Mouse (Mus musculus) duodenum, adult 2 months (tissue): ENCODE results near the gene Gm49486. TPM values are rescaled to one million over a fixed set of nuclear protein-coding genes. Genes with fewer than 3 reads are reported as not detected.

ENCODE experiments used
- polyA plus RNA-seq: library from polyadenylated mRNA; depleted of rRNA; stranded (reverse); fragments of >200 nt; gene quantifications from 2 replicates; pipeline ENCODE4 v1.2.3, GENCODE M21; 2012; ENCODE audit warnings: low replicate concordance; rRNA removed

The Gm49486 gene
- polyA plus RNA-seq: 0.09 TPM in 1 of 2 replicates, not detected in the other

DNA sequence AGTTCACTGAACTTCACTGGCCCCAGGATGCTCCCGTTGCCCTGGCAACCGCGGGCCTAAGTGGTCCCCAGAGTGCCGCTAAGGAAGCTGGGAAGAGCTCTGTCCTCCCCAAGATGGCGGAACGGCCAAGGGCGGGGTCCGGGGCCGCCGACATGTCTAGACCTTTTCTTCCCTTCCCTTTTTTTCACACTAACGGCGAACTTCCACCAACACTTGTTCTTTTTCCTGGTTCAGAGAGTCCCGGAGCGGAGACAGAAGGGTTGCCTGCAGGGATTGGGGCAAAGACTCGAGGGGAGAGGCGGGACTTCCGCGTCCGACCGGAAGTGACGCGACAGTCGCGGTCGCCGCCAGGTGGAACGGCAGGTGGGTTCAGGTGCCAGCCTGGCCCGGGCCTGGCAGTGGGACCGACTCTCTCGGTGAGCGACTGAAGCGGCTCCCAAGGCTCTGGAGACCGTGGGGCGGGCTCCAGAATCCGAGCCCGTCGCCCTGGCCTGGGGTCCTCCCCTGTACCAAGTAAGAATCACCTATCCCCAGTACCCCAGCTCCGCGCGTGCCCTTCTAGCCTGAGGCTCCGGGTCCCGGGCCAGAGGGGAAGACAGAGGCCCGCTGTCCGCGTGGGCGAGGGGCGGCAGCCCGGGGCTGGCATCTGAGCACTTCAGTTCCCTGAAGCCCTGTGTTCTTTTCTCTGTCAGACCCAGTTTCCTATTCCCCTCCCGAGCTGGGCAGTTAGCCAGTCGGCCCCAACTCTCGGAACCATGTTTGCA is at the start of gene Gm49486, which contains the start of gene Pick1:
TSS of gene Gm49486 (plus strand) at position 334 of the 764 bp plus-strand sequence.
TSS of gene Pick1 (plus strand) at position 116 of the 764 bp plus-strand sequence.

GRCm38 (mm10) chr15:79254661-79255060 is 25.5 kb downstream of the Gm49486 start, which contains the start of gene Slc16a8:
TSS of gene Slc16a8 (minus strand) at chr15:79254761.

DNA sequence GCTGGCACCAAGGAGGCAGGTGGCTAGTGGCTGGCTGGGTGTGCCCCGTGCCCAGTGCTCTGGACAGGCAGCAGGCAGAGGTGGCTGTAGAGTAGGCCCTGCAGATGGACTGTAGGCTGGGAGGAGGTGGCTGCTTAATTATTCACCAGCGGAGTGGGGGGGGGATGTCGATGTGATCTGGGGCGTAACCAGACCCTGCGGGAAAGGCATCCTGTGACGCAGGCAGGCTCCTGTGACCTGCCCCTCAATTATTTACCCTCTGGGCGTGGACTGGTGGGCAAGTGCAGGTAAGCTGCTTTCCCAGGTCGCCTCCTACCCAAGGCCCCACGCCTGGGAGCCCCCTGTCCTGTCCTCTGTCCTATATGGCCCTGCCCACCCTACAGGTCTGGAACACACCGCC is 56.2 kb downstream of the Gm49486 start, which contains the start of gene Baiap2l2:
TSS of gene Baiap2l2 (minus strand) at position 139 of the 400 bp plus-strand sequence.

Other genes with a start within 250 kb of the Gm49486 start
- 146 and 201 TPM in 2 replicates for gene H1f0, start 200.9 kb upstream of the Gm49486 start, polyA plus RNA-seq
- 8.1 and 19.3 TPM in 2 replicates for gene Galr3, start 187.5 kb upstream of the Gm49486 start, polyA plus RNA-seq
- gene Ankrd54, start 166.5 kb upstream of the Gm49486 start, polyA plus RNA-seq: 138 and 175 TPM in 2 replicates
- 66.9 and 77.4 TPM in 2 replicates for gene Eif3l, start 154.2 kb upstream of the Gm49486 start, polyA plus RNA-seq
- gene Micall1, start 120.5 kb upstream of the Gm49486 start, polyA plus RNA-seq: 19.0 and 20.5 TPM in 2 replicates
- 39.5 and 50.7 TPM in 2 replicates for gene Polr2f, start 88.4 kb upstream of the Gm49486 start, polyA plus RNA-seq
- 0.91 and 1.4 TPM in 2 replicates for gene 1700088E04Rik, start 88.1 kb upstream of the Gm49486 start, polyA plus RNA-seq
- gene Sox10, start 64.2 kb upstream of the Gm49486 start, polyA plus RNA-seq: 2.8 and 3.6 TPM in 2 replicates
- gene Pick1, start 218 bp upstream of the Gm49486 start, polyA plus RNA-seq: 26.4 and 32.8 TPM in 2 replicates
- 0.78 and 2.5 TPM in 2 replicates for gene Slc16a8, start 25.4 kb downstream of the Gm49486 start, polyA plus RNA-seq
- gene Baiap2l2, start 56.1 kb downstream of the Gm49486 start, polyA plus RNA-seq: 360 and 593 TPM in 2 replicates
- gene Pla2g6, start 99.0 kb downstream of the Gm49486 start, polyA plus RNA-seq: 40.2 and 50.6 TPM in 2 replicates
- gene Maff, start 117.2 kb downstream of the Gm49486 start, polyA plus RNA-seq: 5.3 and 21.1 TPM in 2 replicates
- gene Tmem184b, start 174.2 kb downstream of the Gm49486 start, polyA plus RNA-seq: 97.5 and 100 TPM in 2 replicates
- 14.1 and 18.0 TPM in 2 replicates for gene Csnk1e, start 226.2 kb downstream of the Gm49486 start, polyA plus RNA-seq